In genomic region chr5:67048003-67048402, GRCm38 (mm10) we compare ENCODE assay signal across 9 mouse cellular contexts. TPM values are rescaled to one million over a fixed set of nuclear protein-coding genes. Genes with fewer than 3 reads are reported as not detected.
DNase-seq lines count a peak whose midpoint lies in the region; ATAC-seq and TF ChIP-seq lines count a peak whose summit lies in the region.
"Had no signal": no experiment of that assay in that cellular context is flagged by ENCODE, and none has a peak within 500 bp of the region (broad histone marks: within the 10 kb centered on the region; RNA-seq: fewer than 3 reads in every experiment).

No protein-coding gene starts in this region.

- no peaks in the 10 kb centered on the region for H3K4me1 ChIP-seq in hindbrain, postnatal 0 days (ENCODE audit: insufficient read depth, low read length)
- H3K4me1 ChIP-seq: limb, embryonic 13.5 days had no signal

- H3K9me3 ChIP-seq in hindbrain, postnatal 0 days (ENCODE audit: low read length) = no peaks in the 10 kb centered on the region
- H3K9me3 ChIP-seq: limb, embryonic 13.5 days had no signal

- no peak overlapping the region for H3K4me2 ChIP-seq in hindbrain, postnatal 0 days (ENCODE audit: low read depth, low read length)
- H3K4me2 ChIP-seq: limb, embryonic 13.5 days had no signal

- TF ChIP-seq CTCF in hindbrain, postnatal 0 days (IDR thresholded peaks at IDR 0.05; ENCODE audit: low read depth) = peak; percentile 94

- no peaks in the 10 kb centered on the region for H3K27me3 ChIP-seq in hindbrain, postnatal 0 days (ENCODE audit: insufficient read depth, low read length)
- H3K27me3 ChIP-seq in splenic B cell, adult 2 months (ENCODE audit: control insufficient read depth, insufficient read depth, low read length, poor library complexity, severe bottlenecking) = no peaks in the 10 kb centered on the region

- H3K4me3 ChIP-seq in hindbrain, postnatal 0 days (ENCODE audit: low read length) = no peak overlapping the region
- H3K4me3 ChIP-seq: limb, embryonic 13.5 days had no signal

- peak; percentile 34 to 60 for DNase-seq in cerebellum, adult 18-20 months
- no peak for DNase-seq in cerebellum, adult 11 months
- peak; percentile 10 for DNase-seq in thymus, postnatal 14 days
- DNase-seq in thymus, postnatal 36 days = no peak
- peak; percentile 59 for DNase-seq in embryo, embryonic 11.5 days (ENCODE audit: low read depth, low spot score)
- DNase-seq in hindbrain, postnatal 0 days (ENCODE audit: low spot score) = peak; percentile 91
- DNase-seq in lung, postnatal 36 days = peak; percentile 20
- peak; percentile 56 for DNase-seq in splenic B cell, adult 2 months (ENCODE audit: low read depth, low spot score)

- no peak overlapping the region for H3K27ac ChIP-seq in hindbrain, postnatal 0 days
- H3K27ac ChIP-seq: limb, embryonic 13.5 days had no signal

- ATAC-seq in hindbrain, postnatal 0 days = peak; percentile 73

- no peaks in the 10 kb centered on the region for H3K36me3 ChIP-seq in hindbrain, postnatal 0 days (ENCODE audit: insufficient read depth, low read length)
- no peaks in the 10 kb centered on the region for H3K36me3 ChIP-seq in splenic B cell, adult 2 months (ENCODE audit: control insufficient read depth, insufficient read depth, low read length, poor library complexity, severe bottlenecking)

- 20% methylated on average over 4 of the region's 4 CpGs for WGBS in hindbrain, postnatal 0 days

- H3K9ac ChIP-seq in hindbrain, postnatal 0 days (replicated peaks; ENCODE audit: low read length) = no peak overlapping the region
- H3K9ac ChIP-seq: limb, embryonic 13.5 days had no signal

RNA-seq across cellular contexts. Expression of gene Phox2b, which starts 51.1 kb away (rescaled TPM):
- 11.3 and 17.3 TPM in 2 replicates for total RNA-seq in hindbrain, postnatal 0 days (2014; rRNA removed)
- 15.3 and 15.8 TPM in 2 replicates for polyA plus RNA-seq in hindbrain, postnatal 0 days (2015; fragmentation: Nextera tagmentation; extraction: Ambion mirVana)

Comparison
In these comparisons a context has a peak if more than half of its experiments do, and no peak if none do; other contexts are left out.
1. DNase-seq: peak in cerebellum, adult 18-20 months (2 of 2), thymus, postnatal 14 days (single experiment), embryo, embryonic 11.5 days (single experiment), hindbrain, postnatal 0 days (single experiment), lung, postnatal 36 days (single experiment) and splenic B cell, adult 2 months (single experiment); none in cerebellum, adult 11 months (single experiment) and thymus, postnatal 36 days (0 of 2).